Mouse (Mus musculus): ENCODE results near the gene Klhdc1.

DNA sequence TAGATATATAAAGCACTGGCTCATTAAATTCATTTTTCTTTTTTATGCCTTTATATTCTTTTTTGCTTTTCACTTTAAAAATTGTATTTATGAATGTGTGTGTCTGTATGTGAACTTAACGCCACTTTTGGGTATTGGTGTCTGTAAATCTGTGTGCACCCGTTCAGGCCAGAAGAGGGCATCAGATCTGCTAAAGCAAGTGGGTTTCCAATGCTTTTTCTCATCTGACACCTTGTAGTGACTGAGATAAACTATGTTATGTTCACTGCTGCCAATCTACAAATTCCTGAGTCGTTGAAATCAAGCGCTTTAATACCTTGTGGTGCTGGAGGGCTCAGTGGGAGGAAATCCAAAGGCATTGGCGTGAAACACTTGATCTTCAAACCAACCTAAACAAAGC, 29.9 kb upstream of the Klhdc1 start:
- TF ChIP-seq CTCF (IDR thresholded peaks at IDR 0.05; ENCODE audit: extremely low read depth, insufficient read depth, insufficient read length, insufficient replicate concordance) (no peak), POLR2A (IDR thresholded peaks at IDR 0.05; ENCODE audit: low read depth, low read length) (no peak)

Measured in spleen, adult 2 months (tissue).